Mouse (Mus musculus) bone marrow, adult 2 months (tissue): Measurements from ENCODE around the gene Sox5.

ENCODE experiments used
- CTCF ChIP-seq: fragments of 200-500 bp; IDR thresholded peaks from 2 replicates; pipeline ENCODE4 v1.5.1; 2011; ENCODE audit warnings: low read length, control low read depth; ENCODE audit not compliant: control insufficient read depth, insufficient read depth
- POLR2A ChIP-seq: fragments of 200-500 bp; IDR thresholded peaks from 2 replicates; pipeline ENCODE4 v1.6.1; 2011; ENCODE audit warnings: low read depth, mild to moderate bottlenecking, control low read depth, low read length, borderline replicate concordance; ENCODE audit not compliant: control insufficient read depth

DNA sequence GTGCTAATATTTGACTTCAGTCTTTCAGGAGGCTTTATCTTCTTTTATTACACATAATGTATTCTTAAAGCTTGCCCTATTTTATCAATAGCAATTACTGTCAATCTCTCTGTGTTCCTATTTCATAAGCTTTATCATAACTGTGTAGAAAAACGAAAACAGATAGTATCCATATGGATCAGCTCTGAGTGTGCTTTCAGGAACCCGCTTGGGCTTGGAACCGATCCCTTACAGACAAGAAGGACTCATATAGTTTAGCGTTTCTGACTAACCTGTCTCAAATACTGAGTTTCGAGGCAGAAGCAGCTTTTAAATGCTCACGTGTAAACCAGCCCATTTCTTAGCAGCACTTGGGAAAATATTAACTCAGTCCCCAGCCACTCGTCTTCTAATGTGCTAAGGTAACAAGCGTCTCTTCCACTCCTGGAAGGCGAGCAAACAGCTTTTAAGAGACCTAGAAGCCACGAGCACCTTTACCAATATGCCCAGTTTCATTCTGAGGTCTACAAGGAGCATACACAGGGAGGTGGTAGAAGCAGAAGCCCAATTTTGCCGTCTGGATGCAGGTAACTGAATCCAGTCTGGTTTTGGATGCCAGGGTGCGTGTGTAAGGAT is 706.3 kb downstream of the Sox5 start:
- TF ChIP-seq POLR2A (no peak), CTCF (no peak)
